In the genomic region with DNA sequence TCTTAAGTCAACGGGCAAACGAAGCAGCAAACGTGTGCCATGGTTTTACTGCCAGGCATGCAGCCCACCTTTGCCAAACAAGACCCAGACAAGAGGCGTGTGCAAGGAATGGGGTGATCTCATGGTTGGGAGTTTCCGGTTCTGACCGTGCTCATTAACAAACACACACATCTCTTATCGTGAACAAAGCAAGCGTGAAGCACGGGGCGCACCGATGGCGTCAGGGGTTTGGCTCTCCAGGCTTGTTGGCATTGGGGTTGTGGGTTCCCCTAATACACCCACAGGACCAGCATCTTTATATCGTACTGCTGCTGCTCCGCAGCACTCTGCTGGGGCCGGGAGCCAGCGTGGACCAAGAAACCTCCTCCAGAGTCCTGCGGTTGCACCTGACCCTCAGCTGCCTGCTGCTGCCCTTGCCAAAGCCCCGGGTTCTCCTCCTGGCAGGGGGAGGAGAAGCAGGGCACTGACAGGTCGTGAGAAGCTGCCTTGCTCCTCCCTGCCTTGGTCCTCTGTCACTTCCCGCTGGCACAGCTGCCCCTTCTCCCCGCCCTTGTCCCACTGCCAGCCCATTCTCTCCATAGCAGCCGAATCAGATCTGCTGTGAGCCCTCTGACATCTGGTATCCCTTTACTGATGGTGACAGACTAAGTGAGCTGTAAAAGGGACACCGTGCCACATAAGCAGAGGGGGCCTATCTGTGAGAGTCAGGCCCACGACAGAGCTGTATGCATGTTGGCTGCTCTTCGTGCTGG, we compare ENCODE assay signal across 8 mouse cellular contexts.
DNase-seq lines count a peak whose midpoint lies in the region; ATAC-seq and TF ChIP-seq lines count a peak whose summit lies in the region.

No protein-coding gene starts in this region.

- no peak overlapping the region for H3K4me3 ChIP-seq in hindbrain, embryonic 15.5 days
- no peak overlapping the region for H3K4me3 ChIP-seq in kidney, adult 2 months (ENCODE audit: insufficient read depth, low read depth, low read length)

- 59% methylated on average over 25 of the region's 25 CpGs for WGBS in hindbrain, embryonic 15.5 days
- WGBS in kidney, adult 2 months: 65% methylated on average over 25 of the region's 25 CpGs

- peaks cover 17% of the 10 kb centered on the region for H3K4me1 ChIP-seq in hindbrain, embryonic 15.5 days (replicated peaks)
- H3K4me1 ChIP-seq in kidney, adult 2 months (ENCODE audit: control insufficient read depth, insufficient read depth, low read length): no peaks in the 10 kb centered on the region

- H3K27ac ChIP-seq in hindbrain, embryonic 15.5 days (replicated peaks): peak overlapping the region; percentile 67
- no peak overlapping the region for H3K27ac ChIP-seq in kidney, adult 2 months (ENCODE audit: insufficient read depth, low read depth, low read length)

- no peak for TF ChIP-seq CTCF in kidney, adult 2 months (conservative IDR thresholded peaks at IDR 0.05; ENCODE audit: insufficient read depth, insufficient read length, low read depth, low read length)

- peaks cover 15% of the 10 kb centered on the region; the same call in 1 of the 2 replicates for H3K36me3 ChIP-seq in hindbrain, embryonic 15.5 days
- H3K36me3 ChIP-seq in kidney, adult 2 months (ENCODE audit: control insufficient read depth, insufficient read depth, low read length): no peaks in the 10 kb centered on the region

- H3K9ac ChIP-seq in hindbrain, embryonic 15.5 days: no peak overlapping the region

- no peaks in the 10 kb centered on the region for H3K27me3 ChIP-seq in hindbrain, embryonic 15.5 days
- no peaks in the 10 kb centered on the region for H3K27me3 ChIP-seq in kidney, adult 2 months (replicated peaks; ENCODE audit: control insufficient read depth, insufficient read depth, low read length)

- TF ChIP-seq POLR2A in kidney, adult 2 months (IDR thresholded peaks at IDR 0.05; ENCODE audit: low read depth, low read length): no peak

- H3K4me2 ChIP-seq in hindbrain, embryonic 15.5 days: no peak overlapping the region

- ATAC-seq in hindbrain, embryonic 15.5 days (ENCODE audit: low FRiP score, low read depth): peak; percentile 36
- ATAC-seq in megakaryocyte-erythroid progenitor cell, adult 5-6 weeks (replicated peaks; ENCODE audit: low FRiP score, low TSS enrichment, poor library complexity, severe bottlenecking): peak; percentile 56
- no peak for ATAC-seq in activated CD4-positive, CD25-positive, alpha-beta regulatory T cell, adult 4 months

- H3K9me3 ChIP-seq in hindbrain, embryonic 15.5 days: no peaks in the 10 kb centered on the region

- peak; percentile 25 for DNase-seq in adrenal gland, postnatal 14 days
- no peak for DNase-seq in adrenal gland, postnatal 4 days (ENCODE audit: low spot score in 2 of 2)
- peak; percentile 58 to 61 for DNase-seq in layer of hippocampus, postnatal 10 days (ENCODE audit: low spot score in 2 of 2)
- no peak for DNase-seq in layer of hippocampus, adult 9-11 months
- DNase-seq in kidney, adult 2 months: no peak

Comparison
In these comparisons a context has a peak if more than half of its experiments do, and no peak if none do; other contexts are left out.
1. DNase-seq: peak in adrenal gland, postnatal 14 days (single experiment) and layer of hippocampus, postnatal 10 days (2 of 2); none in adrenal gland, postnatal 4 days (0 of 2), layer of hippocampus, adult 9-11 months (single experiment) and kidney, adult 2 months (single experiment).